Mouse (Mus musculus): ENCODE data around the gene Atp2b2. TPM values are rescaled to one million over a fixed set of nuclear protein-coding genes. Genes with fewer than 3 reads are reported as not detected.

Gene Atp2b2
- polyA plus RNA-seq, 1 experiment from 2014 or later, result 0.06 TPM

DNA sequence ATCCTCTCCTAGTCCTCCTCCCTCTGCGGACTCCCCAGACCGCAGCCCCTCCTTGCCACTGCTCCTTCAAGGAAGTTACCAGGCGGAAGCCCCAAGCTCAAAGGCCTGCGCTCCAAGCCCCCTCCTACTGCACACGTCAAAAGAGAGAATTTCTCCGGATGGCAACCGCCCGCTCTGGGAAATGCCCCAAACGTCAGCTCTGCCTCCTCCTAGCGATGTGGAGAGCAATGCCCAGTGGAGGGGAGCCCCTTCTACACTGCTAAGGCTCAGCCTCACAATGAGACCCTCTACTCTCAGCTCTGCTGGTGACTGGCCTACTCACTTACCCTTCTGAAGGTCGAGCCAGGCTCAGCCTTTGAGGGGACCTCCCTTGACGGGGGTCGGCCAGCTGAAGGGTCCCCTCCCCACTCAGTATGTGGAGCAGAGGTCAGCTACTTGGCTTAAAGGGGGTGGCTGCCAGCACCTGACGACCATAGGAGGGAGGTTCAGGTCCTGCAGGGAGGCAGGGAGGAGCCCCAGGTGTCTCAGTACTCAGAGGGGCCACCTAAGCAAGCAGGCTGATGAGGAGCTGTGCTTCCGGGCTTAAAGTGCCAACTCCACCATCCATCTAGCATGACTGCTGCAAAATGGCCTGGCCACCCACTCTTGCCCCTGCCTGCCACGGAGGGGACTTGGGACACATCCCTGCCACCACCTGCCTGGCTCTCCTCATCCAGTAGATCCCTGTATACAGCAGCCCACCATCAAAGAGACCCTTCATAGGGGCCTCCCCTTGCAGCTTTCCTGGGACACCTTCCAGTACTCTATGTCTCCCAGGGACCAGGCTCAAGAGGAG, 152.2 kb downstream of the Atp2b2 start:
- TF ChIP-seq CTCF (IDR thresholded peaks at IDR 0.05), result no peak
- peaks cover 38% of the 10 kb centered on the region for H3K27me3 ChIP-seq
- CTCF ChIA-PET, result no interaction called here
- DNase-seq (ENCODE audit: low read depth, low spot score), result no peak
- POLR2A ChIA-PET, result no interaction called here
- peak; percentile 9 for ATAC-seq
- in situ Hi-C loops (cut with MboI; ENCODE audit: low pct_unique_long_range_greater_than_20kb), result no loop called here

DNA sequence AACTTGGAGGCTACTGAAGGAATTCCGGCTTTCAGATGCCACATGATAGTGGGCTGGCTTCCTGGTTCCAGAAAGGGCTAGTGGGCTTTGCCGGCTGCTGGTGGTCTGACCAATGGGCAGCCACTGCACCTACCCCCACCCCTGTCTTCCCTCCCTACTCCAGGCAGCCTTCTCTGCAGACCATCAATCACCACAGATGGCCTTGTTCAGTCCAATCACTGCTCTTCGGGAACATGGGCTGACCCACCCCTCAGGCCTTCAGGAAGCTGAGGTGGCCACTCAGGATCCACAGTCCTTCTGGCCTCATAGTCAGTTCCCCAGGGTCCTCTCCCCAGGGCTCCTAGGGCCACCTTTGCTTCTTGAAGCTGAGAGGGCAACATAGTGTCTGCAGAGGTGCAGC, 153.2 kb downstream of the Atp2b2 start:
- peaks cover 38% of the 10 kb centered on the region for H3K27me3 ChIP-seq
- DNase-seq (ENCODE audit: low read depth, low spot score), result no peak
- POLR2A ChIA-PET, result no interaction called here
- ATAC-seq, result no peak
- CTCF ChIA-PET, result no interaction called here
- no peak for TF ChIP-seq CTCF (IDR thresholded peaks at IDR 0.05)
- in situ Hi-C loops (cut with MboI; ENCODE audit: low pct_unique_long_range_greater_than_20kb), result no loop called here

DNA sequence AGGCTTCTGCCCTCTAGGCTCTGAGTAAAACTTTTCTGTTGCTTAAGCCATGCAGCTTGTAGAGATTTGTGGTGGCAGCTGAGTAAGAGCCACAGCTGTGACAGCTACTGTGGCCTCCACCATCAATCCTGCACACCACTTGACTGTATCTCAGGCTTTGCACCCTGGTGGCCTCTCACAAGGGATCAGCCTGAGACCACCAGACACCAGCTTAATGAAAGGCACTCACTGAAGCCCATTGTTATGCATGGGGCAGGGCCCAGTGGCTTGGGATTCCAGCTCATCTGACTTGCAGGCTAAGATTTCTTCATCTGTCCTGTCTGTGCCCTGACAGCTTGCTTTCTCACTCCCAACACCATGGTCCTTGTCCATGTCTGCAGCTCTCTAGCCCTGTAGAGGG, 155.5 kb downstream of the Atp2b2 start:
- in situ Hi-C loops (cut with MboI; ENCODE audit: low pct_unique_long_range_greater_than_20kb), result no loop called here
- ChIA-PET POLR2A (no interaction called here), CTCF (no interaction called here)
- H3K27me3 ChIP-seq, result peaks cover 38% of the 10 kb centered on the region
- TF ChIP-seq CTCF (IDR thresholded peaks at IDR 0.05), result no peak
- DNase-seq (ENCODE audit: low read depth, low spot score), result no peak
- ATAC-seq, result no peak

DNA sequence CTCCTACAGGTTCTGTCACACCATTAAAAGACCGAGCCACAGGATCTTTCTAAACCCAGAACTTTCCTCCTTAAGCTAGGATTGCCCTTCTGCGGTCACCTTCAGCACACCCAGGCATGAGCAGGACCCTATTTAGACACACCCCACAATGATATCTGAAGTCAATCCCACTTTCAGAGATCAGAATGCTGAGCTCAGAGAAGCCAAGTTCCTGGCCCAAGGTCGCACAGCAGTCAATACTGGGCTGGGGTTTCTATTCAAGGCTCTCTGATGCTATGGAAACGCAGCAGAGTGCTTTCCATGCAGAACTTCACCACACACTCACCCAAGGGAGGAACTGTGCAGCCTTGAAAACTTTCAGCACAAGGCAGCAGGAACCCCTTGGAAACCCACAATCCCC, 157.6 kb downstream of the Atp2b2 start:
- H3K27me3 ChIP-seq, result peaks cover 23% of the 10 kb centered on the region
- ATAC-seq (no peak), DNase-seq (ENCODE audit: low read depth, low spot score) (no peak)
- TF ChIP-seq CTCF (IDR thresholded peaks at IDR 0.05), result no peak
- ChIA-PET POLR2A (no interaction called here), CTCF (no interaction called here)
- in situ Hi-C loops (cut with MboI; ENCODE audit: low pct_unique_long_range_greater_than_20kb), result no loop called here

DNA sequence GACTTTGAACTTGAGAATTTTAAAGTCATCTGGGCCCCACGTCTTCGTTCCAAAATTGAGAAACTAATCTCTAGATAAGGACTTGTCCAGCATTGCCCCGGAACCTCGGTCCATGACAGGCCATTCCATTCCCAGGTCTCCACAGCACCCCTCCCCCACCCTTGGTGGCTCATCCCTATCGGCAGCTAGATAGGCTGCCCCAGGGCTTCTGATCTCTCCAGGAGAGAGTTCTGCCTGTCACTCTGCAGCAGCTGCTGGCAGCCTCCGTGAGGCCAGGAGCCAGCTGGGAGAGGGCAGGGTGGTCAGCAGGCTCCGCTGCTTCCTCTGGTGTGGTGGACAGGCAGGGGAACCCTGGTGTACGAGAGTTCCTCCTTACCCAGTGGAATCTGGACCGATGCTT, 159.2 kb downstream of the Atp2b2 start:
- peaks cover 7% of the 10 kb centered on the region for H3K27me3 ChIP-seq
- CTCF ChIA-PET, result interaction anchor here (1.2 kb wide), 1 partner anchor 64 kb away, joined by 3 read pairs; no protein-coding TSS in a partner anchor
- no peak for TF ChIP-seq CTCF (IDR thresholded peaks at IDR 0.05)
- POLR2A ChIA-PET, result no interaction called here
- ATAC-seq, result no peak
- in situ Hi-C loops (cut with MboI; ENCODE audit: low pct_unique_long_range_greater_than_20kb), result no loop called here
- no peak for DNase-seq (ENCODE audit: low read depth, low spot score)

DNA sequence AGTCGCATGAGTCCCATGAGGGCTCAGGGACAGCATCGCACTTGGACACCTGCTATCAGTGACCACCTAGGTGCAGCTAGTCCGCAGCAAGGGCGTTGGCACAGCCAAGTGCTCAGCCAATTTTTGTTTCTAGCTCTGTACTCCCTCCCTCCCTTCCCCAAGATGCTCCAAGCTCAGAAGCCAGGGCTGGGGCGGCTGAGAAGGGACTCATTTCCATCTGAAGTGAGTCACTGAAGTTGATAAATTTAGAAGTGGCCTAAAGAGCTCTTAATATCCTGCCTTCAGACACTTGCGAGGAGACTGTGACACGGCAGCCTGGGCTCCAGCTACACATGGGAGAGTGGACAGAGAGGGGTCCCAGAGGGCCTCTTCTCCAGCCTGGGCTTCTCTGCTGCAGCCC, 160.0 kb downstream of the Atp2b2 start:
- TF ChIP-seq CTCF (IDR thresholded peaks at IDR 0.05), result no peak
- in situ Hi-C loops (cut with MboI; ENCODE audit: low pct_unique_long_range_greater_than_20kb), result no loop called here
- no peak for ATAC-seq
- peaks cover 6% of the 10 kb centered on the region for H3K27me3 ChIP-seq
- DNase-seq (ENCODE audit: low read depth, low spot score), result no peak
- POLR2A ChIA-PET, result no interaction called here
- CTCF ChIA-PET, result interaction anchor here (1.2 kb wide), 1 partner anchor 65 kb away, joined by 3 read pairs; no protein-coding TSS in a partner anchor

DNA sequence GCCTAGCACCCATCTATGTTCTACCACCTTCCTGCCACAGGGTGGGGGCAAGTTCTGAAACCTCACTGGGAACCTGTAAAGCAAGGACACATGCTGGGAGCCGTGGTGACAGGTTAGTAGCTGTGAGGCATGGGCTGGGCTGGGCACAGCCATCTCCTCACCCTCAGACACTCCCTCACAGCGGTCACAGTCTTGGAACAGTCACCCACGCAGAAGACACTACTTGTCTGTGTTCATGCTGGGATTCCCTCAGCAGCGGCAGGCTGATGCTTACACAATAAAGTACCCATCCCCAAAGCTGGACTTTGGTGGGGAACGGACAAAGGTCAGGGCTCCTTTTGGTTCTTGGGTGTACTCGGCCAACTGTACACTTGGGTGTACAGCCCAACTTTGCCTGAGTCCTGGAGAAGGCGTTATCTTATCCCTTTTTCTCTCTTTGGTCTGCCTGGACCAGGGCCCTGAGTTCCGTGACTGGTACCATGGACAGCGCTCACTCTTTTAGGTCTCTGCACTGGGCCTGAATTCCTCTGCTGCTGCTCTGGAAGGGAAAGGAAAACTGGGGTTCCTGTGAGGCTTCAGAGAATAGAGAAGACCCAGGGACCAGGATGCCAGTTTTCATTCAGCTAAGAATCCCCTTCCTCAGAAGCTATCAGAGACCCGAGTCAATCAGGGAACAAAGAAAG, 160.7 kb downstream of the Atp2b2 start:
- no peak for TF ChIP-seq CTCF (IDR thresholded peaks at IDR 0.05)
- DNase-seq (ENCODE audit: low read depth, low spot score) (no peak), ATAC-seq (peak; percentile 27)
- ChIA-PET POLR2A (no interaction called here), CTCF (no interaction called here)
- in situ Hi-C loops (cut with MboI; ENCODE audit: low pct_unique_long_range_greater_than_20kb), result no loop called here
- H3K27me3 ChIP-seq, result peaks cover 6% of the 10 kb centered on the region

DNA sequence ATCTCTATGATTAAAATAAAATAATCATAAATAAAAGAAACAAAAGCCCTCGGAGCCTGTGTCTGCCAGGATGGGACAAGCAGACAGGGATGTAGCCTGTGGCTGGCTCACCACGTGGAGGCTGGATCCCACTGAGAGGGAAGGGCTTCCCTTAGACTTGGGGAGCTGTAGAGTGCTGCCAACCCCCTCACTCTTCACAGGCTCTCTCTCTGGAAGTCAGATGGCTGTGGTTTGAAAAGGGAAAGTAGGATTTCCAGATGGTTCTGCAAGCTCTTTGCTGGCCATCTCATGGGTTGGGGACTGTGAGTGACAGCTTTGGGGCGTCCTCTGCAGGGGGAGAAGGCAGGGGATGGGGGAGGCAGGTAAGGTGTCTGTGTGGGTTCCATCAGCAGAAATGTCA, 163.0 kb downstream of the Atp2b2 start:
- no peak for ATAC-seq
- ChIA-PET CTCF (no interaction called here), POLR2A (no interaction called here)
- in situ Hi-C loops (cut with MboI; ENCODE audit: low pct_unique_long_range_greater_than_20kb), result no loop called here
- DNase-seq (ENCODE audit: low read depth, low spot score), result no peak
- H3K27me3 ChIP-seq, result peaks cover 4% of the 10 kb centered on the region
- TF ChIP-seq CTCF (IDR thresholded peaks at IDR 0.05), result no peak

DNA sequence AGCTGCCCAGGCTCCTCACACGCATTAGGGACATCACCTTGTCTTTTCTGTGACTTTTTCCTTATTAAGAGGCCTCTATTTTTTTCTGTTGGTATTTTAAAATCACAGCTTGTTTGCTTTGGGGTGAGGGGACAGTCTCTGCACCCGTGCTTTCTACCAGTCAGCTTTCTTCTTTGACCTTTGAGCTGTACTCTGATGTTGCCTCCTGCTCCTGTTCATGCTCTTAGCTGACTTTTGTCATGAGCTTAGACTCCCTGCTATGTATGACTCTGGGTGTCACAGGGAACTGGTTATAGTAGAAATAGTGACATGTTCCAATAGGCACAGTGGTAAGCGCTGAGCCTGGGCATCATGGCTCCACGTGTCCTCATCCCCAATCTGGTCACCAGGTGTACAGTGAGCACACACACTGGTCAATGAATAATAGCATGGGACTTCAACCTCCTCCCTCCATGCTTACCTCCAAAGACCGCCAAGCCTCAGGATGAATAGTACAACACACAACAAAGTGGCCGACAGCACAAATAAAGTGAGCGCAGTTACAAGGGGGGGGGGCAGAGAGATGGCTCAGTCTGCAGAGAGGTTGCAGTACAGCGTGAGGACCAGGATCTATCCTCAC, 163.8 kb downstream of the Atp2b2 start:
- ChIA-PET POLR2A (no interaction called here), CTCF (no interaction called here)
- H3K27me3 ChIP-seq, result peaks cover 4% of the 10 kb centered on the region
- TF ChIP-seq CTCF (IDR thresholded peaks at IDR 0.05), result no peak
- in situ Hi-C loops (cut with MboI; ENCODE audit: low pct_unique_long_range_greater_than_20kb), result no loop called here
- no peak for ATAC-seq
- DNase-seq (ENCODE audit: low read depth, low spot score), result no peak

DNA sequence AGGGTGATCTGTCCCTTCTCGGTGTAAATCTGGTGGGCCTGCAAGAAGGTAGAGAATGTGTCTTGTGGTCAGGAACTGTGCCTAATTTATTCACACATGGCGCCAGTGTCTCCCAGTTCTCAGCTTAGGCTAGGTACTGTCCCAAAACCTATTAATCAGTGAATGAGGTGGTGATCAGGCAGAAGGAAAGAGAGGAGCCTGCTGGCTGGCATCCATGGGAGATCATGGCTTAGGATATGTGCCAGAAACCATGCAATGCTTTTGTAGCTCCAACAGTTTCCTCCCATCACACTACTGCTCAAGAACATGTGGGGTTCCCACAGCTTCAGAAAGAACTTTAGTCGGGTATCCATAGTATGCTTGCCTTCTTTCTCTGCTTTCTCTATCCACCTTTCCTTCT, 165.8 kb downstream of the Atp2b2 start:
- in situ Hi-C loops (cut with MboI; ENCODE audit: low pct_unique_long_range_greater_than_20kb), result no loop called here
- no peak for TF ChIP-seq CTCF (IDR thresholded peaks at IDR 0.05)
- ATAC-seq (no peak), DNase-seq (ENCODE audit: low read depth, low spot score) (no peak)
- CTCF ChIA-PET, result no interaction called here
- POLR2A ChIA-PET, result no interaction called here
- H3K27me3 ChIP-seq, result peaks cover 16% of the 10 kb centered on the region

DNA sequence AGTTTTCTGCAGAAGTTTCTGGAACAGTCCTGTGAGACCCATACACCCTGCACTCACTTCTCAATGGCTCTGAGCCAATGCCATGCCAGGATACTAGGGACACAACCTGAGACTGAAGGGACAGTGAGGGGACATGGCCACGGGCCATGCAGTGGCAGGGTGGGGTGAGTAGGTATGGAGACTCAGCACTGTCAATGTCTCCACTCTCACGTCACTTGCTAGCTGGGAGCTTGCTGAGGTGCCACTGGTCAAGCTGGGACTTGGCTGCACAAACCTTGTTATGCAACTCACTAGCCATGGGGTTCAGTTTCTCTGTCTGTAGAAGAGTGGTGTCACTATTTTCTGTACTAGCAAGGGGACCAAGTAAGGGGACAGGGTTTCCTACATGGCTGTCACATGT, 167.2 kb downstream of the Atp2b2 start:
- DNase-seq (ENCODE audit: low read depth, low spot score), result no peak
- POLR2A ChIA-PET, result no interaction called here
- CTCF ChIA-PET, result no interaction called here
- TF ChIP-seq CTCF (IDR thresholded peaks at IDR 0.05), result no peak
- peaks cover 26% of the 10 kb centered on the region for H3K27me3 ChIP-seq
- in situ Hi-C loops (cut with MboI; ENCODE audit: low pct_unique_long_range_greater_than_20kb), result no loop called here
- no peak for ATAC-seq
